Mouse (Mus musculus) thymus, postnatal 10 days (tissue): ENCODE measurements around the gene Ldb2.

Source experiments
- DNase-seq, 2 experiments: peaks; one replicate each; pipeline ENCODE4 v3.0.0; 2021; ENCODE audit warnings: low spot score in 2 of 2

Ldb2 gene

DNA sequence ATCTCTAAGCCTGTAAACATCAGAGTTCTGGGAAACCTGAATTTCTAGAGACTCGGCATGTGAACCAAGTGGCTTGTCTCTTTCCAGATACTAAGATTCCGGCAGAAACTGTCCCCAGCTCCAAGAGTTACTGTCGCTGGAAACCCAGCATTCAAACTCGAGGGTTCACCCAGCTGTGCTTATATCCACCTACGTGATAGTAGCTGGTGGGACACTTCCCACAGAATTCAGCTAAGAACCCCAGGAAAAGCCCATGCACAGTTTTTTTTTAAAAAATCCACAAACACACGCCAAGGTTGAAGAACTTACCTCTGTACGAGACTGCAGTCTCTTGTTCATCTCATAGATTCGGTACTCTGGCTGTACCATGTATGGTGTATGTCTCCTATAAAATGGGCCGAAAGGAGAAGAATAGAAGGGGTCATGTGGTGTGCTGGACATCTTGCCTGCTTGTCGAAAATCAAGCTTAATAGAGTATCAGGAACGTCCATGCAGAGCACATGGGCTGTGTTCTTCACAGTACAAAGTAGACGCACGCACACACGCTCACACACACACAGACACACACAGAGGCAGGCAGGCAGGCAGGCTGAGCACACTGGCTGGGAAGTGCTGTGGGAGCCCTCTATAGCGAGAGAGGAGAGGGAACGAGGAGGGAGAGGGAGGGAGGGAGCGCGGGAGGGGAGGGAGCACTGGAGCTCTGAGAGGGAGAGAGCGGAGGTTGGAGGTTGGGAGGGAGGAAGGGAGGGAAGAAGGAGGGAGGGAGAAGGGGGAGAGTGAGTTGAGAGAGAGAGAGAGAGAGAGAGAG is at the start of gene Ldb2:
TSS of gene Ldb2 (minus strand) at position 628 of the 808 bp plus-strand sequence.
- no peak for DNase-seq

DNA sequence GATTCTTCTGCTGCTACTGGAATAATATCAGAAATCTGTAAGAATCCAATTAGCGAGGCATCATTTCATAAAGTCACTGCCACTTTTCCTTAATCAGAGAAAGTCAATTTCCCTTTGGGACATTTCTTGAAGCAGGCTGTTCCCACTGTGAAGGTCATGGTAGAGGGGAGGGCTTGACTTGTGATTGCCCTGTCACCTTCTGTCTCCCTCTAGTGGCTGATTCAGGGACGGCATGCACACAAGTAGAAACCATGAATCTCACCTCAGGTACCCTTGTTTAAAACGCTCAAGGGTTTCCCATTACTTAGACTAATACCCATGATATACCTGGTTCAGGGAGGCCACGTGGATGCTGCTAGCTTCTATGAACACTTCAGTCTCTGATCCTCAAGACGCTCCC is 31.8 kb upstream of the Ldb2 start:
- peak in 1 of 2 experiments; percentile 11 for DNase-seq

DNA sequence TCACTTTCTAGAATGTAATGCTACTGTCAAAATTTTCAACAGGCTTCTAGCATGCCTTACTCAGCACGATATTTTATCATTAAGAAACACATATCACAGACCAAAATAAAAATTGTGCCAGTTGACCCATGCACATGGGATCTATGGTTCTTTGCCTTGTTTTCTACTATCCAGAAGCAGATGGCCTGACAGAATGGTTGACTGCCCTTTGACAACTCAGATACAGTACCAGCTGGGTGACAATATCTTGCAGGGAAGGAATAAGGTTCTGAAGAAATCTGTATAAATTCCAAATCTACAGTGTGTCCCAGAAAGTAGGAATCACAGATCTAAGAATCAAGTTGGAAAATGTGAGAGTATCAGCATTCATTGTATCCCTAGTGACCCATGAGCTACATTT is 16.0 kb upstream of the Ldb2 start:
- DNase-seq, result no peak

DNA sequence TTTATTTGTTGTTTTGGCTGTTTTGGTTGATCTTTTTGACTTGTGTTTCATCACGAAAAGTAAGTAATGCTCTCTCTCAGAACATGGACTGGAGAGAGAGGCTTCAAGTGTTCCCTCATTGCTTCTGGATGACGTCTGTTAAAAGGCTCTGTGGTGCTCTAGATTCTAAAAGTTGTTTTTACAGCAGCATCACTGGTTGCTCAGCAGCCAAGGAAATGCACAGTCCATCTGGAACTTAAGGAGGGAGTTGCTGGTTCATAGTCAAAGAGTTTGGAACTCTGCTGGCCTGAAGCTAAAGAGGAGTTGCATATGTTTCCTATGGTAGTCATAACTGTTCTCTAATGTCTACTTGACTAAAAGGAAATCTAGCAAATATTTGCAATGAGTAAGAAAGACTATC is 6.5 kb upstream of the Ldb2 start:
- no peak for DNase-seq

DNA sequence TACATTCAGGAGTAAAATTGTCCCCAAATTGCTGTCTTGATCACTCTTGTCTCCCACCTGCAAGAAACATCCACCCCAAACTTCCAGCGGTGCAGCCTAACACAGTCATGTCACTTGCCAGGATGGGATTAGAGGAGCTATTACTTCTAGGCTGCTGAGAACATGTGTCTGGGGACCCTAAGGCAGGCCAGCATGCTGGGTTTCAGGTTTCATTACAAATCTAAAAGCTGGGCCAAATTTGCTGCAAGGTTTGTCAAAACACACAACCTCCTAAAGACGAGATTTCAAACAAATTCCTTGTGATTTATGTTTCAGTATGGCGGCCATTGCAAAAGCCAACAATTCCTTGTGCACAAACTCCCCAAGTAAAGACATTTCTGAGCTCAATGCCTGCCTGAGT is 1.6 kb upstream of the Ldb2 start:
- DNase-seq, result no peak

DNA sequence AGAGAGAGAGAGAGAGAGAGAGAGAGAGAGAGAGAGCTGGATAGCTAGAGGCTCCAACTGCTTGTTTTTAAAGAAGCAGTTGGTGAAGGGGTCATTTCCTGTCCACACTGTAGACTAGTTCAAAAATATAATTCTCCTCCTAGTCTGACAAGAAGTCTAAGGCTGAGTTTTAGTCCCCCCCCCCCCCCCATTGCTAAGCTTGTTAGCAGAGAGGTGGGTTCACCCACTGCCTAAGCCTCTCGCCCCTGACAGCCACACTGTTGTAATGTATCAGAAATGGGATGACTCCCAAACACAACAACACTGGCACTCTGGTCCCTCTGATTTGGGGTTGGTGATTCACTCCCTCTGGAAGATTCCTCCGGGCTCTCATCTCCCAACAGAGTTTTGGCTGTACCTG is 381 bp upstream of the Ldb2 start:
- no peak for DNase-seq

DNA sequence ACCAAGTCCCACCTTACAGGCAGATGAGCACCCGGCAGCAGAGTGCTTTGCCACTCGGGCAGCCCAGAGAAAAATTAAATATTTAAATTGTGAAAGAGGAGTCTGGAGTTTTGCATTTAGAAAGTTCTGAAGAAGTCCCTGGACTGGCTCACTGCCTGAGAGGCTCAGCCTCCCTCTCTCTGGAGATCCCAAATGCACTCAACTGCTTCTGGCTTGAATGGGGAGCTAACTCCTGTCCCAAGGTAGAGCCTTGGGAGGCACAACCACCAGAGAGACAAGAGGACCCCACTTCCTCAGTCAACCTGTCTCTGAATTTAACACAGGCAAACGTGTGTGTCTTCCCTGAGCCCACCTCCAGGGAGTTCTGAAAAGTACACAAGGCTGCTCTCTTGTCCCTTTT is 987 bp downstream of the Ldb2 start:
- DNase-seq, result no peak

DNA sequence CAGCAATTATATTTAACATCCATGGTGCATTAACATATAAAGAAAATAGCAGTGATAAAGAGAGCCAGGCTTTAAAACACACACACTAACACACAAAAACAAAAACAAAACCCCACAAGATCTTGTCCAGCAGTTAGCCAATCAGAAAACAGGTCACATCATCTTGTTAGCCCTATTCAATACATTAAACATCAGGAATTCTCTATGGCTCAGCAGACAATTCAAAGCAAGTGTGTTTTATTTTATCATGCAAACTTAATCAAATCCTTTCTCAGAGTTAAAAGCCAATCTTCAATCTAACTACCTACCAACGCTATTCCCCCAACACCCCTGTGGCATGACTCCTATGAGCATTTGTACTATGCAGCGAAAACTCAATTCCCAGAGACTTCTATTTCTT is 1.4 kb downstream of the Ldb2 start:
- no peak for DNase-seq

DNA sequence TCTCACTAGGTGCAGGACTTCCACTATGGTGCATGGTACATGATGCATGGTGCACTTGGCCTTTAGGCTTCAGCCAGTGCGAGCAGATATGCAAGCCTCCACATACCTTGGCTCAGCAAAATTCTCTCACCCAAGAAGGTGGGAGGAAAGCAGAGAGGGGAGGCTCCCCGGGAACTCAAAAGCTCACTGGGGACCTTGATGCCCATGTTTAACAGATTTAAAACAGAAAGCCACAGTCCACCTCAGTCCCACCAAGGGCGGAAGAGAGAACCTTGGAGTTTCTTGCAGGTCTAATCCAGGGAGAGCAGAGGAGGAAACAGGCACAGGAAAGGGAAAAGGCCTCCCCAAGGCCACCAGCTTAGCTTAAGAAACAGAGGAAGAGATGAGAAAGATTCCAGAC is 14.9 kb downstream of the Ldb2 start:
- no peak for DNase-seq

DNA sequence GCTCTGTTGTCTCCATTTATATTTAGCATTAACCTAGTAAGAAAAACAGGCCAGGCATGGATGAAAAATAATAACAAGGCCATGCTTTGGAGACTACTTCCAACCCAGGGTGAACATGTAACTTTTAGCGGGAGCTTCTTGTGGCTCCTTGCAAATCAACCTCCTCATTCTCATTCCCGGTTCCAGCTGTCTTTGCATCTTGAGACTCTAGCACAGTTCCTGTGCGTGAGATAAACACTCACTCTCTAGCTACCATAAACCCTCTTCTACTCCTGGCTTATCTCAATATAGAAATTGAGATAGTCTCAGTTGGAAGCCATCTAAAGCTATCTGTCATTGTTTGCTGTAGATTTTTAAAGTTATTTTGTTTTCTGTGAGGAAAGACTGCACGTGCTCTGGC is 20.1 kb downstream of the Ldb2 start:
- no peak for DNase-seq

DNA sequence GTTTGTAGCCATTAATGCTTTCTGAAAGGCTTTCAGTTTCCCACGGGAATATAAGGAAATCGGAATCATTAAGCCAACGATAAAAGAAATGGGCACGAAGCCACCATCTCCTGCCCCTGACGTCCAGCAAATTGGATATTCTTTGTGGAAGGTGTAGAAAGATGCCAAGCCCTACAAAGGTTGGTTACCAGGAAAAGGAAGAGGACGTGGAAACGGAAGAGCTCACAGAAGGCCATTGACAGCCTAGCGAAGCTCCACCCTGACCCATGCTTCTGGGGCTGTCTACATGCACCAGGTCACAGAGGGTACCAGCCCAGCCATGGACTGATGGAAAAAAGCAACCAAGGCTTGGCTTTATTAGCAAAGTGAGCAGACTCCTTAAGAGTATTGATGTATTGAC is 31.0 kb downstream of the Ldb2 start:
- no peak for DNase-seq

DNA sequence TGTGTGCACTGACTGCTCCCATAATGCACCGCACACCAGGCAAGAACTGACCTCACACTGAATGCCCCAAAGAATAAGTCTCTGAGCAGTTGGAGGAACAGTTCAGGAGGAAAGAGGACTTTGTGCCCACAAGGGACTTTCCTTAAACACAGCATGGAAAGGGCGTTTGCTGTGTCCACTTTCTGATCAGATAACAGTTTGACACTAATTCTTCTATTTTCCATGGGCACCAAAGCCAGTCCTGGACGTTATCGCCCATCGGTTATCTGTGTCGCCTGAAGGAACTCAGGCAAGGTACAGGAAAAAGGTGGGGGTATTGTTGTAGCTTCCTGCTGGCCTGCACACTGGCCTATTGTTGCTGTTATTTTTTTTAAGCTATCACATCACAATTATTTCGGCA is 34.6 kb downstream of the Ldb2 start:
- no peak for DNase-seq

DNA sequence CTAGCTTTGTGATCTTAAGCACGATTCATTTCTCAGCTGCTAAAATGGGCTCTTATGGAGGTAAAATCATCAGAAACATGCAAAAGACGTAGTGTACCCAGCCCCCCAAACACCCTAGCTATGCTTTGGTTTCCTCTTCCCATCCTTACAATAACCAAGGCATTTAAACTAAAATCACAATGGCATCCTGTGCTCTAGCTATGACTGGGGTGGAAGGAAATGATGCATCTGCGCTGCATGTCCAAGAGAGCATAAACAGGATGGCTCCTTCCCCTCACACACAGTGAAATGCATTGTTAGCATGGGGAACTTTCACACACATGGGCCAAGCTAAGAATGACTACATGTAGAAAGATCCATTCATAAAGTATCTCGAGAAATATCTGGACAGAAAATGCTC is 40.3 kb downstream of the Ldb2 start:
- DNase-seq, result no peak

DNA sequence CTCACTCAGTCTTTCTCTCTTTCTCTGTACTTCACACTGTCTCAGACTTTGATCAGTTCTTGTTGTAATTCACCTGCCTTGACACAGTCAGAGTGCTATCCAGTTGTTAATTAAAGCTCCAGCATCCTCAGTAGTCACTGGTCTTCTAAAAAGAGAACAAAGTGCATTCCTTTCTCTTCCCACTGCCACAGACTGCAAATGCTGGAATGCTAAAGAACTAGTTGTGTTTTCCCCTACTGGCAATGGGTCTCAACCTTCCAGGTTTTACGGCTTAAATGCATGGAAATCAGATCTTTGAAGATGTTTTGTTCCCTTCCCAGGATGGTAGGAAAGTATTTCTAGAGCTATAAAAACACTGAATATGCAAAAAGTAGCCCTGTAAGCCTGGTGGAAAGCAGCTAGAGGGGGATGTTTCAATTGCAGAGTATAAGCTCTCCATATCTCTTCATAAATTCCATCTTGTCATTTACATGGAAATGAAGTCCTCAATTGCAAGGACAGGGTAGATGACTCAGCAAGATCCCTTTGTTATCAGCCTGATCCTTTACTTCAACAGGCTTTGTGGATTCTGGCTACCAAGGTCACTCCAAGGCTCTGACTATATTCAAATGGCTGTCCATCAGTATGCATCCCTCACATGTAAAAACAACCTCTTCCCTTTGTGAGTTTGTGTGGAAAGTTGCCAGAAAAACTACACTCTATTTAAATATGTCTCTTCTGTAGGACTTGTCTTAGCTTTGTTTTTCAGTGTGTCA is 45.1 kb downstream of the Ldb2 start:
- DNase-seq, result no peak

DNA sequence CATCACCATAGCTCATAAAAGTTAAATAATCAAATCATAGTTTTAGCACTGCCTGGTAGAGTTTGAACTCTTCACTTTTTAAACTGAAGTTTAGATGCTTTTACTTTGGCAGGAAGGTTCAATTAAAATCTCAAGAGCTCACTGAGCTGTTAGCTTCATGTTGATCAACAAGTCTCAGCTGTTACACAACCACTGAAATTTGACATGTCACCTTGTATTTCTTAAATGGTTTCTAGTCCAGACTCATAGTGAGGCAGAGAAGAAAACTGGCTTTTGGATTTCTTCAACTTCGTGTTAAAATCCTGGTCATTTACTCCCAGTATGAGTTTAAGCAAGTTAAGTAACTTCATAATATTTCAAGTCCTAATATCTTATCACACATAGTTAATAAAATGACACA is 53.8 kb downstream of the Ldb2 start:
- no peak for DNase-seq

DNA sequence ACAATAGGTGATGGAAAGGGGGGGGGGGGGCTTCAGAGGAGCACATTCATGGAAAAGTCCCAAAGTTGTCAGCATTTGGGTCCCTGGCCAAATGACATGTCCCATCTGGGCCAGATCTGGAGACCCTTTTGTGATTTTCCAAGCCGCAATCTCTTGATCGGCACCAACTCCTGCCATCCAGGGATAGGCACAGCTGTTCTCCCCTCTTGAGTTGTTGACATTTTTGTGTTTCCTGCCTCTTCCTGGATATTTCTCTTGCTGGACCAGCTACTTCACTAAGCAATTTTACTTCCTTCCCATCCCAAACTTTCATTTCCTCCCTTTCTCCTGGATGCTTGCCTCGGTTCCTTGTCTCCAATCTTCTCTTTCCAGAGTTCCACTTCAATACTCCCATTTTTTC is 63.1 kb downstream of the Ldb2 start:
- no peak for DNase-seq

DNA sequence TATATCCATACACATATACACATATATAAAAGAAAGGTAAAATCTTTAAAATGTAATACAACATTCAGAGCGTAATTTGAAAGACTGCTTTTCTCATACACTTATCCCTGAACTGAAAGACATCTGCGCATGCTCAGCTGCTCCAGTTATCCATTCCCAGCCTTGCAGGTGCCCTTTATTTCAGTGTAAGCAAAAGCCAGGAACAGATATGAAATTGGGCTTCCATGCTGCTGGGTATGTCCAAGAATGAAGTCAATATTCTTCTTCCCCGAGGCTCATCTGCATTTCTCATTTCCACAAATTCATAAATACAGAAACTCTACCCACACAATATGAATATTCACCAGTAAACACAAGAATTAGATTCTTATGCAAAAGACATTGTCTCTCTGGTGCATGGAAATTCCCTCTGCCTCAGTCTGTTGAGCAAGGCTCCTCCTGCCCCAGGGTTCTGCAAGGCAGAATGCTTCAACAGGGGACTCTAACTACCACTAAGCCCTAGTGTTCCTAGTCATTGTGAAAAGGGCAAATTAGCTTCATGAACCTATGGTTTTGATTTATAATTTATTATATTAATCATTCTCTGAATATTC is 65.3 kb downstream of the Ldb2 start:
- DNase-seq, result no peak

DNA sequence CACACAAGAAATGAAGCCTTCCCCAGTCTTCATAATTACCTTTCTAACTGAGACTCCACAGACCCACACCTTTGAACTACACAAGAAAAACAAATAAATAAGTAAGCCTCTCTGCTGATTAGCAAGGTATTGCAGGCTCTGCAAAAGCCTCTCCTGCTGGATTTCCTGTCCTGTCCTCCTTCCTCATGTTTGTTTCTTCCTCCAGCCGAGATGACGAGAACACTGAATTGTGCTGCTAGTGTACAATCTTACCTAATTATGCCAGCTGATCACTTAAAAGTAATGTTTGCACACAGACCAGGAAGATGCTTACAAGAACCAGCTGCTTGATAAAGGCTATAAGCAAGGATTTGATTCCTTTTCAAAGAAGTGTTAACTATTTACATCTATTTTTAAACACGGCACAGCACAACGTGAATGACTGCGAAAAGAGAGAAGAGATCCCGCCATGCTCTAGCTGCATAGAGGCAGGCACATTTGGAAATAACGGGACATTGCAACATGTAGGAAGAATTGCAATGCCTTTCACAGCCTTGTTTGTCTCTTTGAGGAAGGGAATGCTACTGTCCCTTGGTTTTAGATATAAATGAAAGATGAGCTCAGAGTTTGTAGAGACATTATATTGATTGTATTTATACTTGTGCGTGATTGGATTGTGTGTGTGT is 69.7 kb downstream of the Ldb2 start:
- DNase-seq, result no peak

DNA sequence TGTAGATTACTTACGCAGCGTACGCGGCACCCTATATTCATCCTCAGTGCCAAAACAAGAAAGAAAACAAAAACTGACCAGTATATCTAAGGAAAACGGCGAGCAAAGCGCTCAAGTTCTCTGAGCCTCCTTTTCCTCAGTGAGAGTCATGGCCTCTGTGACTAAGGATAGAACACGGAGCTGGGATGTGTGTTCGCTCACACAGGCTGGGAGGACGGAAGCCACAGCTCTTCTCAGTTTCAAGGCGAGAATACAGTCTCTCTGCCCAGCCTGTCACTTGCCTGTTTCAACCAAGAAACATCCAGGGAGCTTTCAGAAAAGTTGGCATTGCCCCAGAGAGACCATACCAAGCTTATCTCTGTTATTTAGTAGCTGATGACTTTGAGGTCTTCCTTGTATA is 71.5 kb downstream of the Ldb2 start:
- no peak for DNase-seq

DNA sequence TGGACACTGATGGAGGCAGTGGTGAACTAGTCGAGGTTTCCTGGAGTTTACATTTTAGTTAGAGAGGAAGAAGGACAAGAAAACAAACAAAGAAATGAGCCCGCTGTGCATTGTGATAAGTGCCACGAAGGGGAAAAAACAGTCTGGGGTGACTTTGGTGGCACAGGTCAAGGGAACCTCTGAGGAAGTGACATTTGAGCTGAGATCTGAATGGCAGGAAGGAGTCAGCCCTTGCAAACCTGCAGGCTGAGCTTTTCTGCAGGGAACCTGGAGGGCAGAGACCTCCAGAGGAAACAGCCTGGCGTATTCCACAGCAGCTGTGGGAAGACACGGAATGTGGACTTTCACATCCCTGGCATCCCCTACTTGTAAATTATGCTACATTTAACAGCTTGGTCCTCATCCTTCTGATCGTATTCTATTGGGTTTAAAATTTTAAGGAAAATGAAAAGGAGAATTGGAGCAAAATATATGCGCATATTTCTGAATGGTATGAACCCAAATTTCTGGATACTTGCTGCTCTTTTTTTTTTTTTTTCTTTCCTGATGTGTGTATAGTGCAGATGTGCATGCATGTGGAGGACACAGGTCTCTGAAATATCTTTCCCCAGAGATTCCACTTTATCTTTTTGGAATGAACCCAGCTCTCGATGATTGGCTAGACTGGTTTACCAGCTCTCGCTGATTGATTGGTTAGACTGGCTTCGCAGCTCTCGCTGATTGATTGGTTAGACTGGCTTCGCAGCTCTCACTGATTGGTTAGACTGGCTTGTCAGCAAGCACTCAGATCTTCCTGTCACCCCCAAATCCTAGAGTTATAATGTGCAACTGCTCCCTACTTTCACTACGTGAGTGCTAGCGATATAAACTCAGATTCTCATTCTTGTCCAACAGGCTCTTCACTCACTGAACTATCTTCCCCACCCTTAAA is 72.7 kb downstream of the Ldb2 start:
- no peak for DNase-seq

DNA sequence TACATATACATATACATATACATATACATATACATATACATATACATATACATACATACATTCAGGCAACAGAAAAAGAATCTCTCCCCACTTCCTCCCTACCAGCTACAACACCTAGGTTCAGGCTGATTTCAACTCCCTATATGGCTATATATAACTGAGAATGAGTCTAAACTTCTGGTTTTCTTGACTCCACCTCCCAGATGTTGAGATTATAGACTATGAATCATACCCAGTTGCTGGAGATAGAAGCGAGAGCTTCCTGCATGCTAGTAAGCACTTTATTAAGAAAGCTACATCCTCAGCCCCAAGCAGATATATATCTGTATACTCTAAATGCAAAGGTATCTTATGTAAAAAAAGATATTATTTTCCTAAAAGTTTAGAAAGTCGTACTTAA is 74.0 kb downstream of the Ldb2 start:
- DNase-seq, result no peak
